Mouse (Mus musculus): ENCODE results near the gene Wfdc21. TPM values are rescaled to one million over a fixed set of nuclear protein-coding genes. Genes with fewer than 3 reads are reported as not detected.

Gene Wfdc21
- polyA plus RNA-seq, 1 experiment from 2014 or later, result not detected

Other genes with a start within 250 kb of the Wfdc21 start
- gene Heatr9, start 224.8 kb upstream of the Wfdc21 start, polyA plus RNA-seq (2016; fragmentation: Nextera tagmentation; extraction: Ambion mirVana), result not detected in 2 replicates
- gene Ccl5, start 216.4 kb upstream of the Wfdc21 start, polyA plus RNA-seq (2016; fragmentation: Nextera tagmentation; extraction: Ambion mirVana), result not detected in 2 replicates
- gene Ccl9, start 168.3 kb upstream of the Wfdc21 start, polyA plus RNA-seq (2016; fragmentation: Nextera tagmentation; extraction: Ambion mirVana), result 0.56 and 0.81 TPM in 2 replicates
- 0.46 and 0.63 TPM in 2 replicates for gene Ccl6, start 153.9 kb upstream of the Wfdc21 start, polyA plus RNA-seq (2016; fragmentation: Nextera tagmentation; extraction: Ambion mirVana)
- not detected in 2 replicates for gene Rpl9-ps1, start 101.3 kb upstream of the Wfdc21 start, polyA plus RNA-seq (2016; fragmentation: Nextera tagmentation; extraction: Ambion mirVana)
- gene Ccl3, start 97.6 kb upstream of the Wfdc21 start, polyA plus RNA-seq (2016; fragmentation: Nextera tagmentation; extraction: Ambion mirVana), result 0.29 TPM in 1 of 2 replicates, not detected in the other
- gene Ccl4, start 84.4 kb upstream of the Wfdc21 start, polyA plus RNA-seq (2016; fragmentation: Nextera tagmentation; extraction: Ambion mirVana), result 0.46 and 1.0 TPM in 2 replicates
- 0.87 and 0.90 TPM in 2 replicates for gene Wfdc17, start 42.9 kb upstream of the Wfdc21 start, polyA plus RNA-seq (2016; fragmentation: Nextera tagmentation; extraction: Ambion mirVana)
- not detected in 2 replicates for gene Wfdc18, start 37.9 kb upstream of the Wfdc21 start, polyA plus RNA-seq (2016; fragmentation: Nextera tagmentation; extraction: Ambion mirVana)
- 30.4 and 30.8 TPM in 2 replicates for gene Heatr6, start 6.8 kb downstream of the Wfdc21 start, polyA plus RNA-seq (2016; fragmentation: Nextera tagmentation; extraction: Ambion mirVana)
- gene Hnf1b, start 103.1 kb downstream of the Wfdc21 start, polyA plus RNA-seq (2016; fragmentation: Nextera tagmentation; extraction: Ambion mirVana), result not detected in 2 replicates
- gene Ddx52, start 195.1 kb downstream of the Wfdc21 start, polyA plus RNA-seq (2016; fragmentation: Nextera tagmentation; extraction: Ambion mirVana), result 39.6 and 47.8 TPM in 2 replicates
- 7.7 and 8.6 TPM in 2 replicates for gene Synrg, start 217.5 kb downstream of the Wfdc21 start, polyA plus RNA-seq (2016; fragmentation: Nextera tagmentation; extraction: Ambion mirVana)

All from limb, embryonic 12.5 days (tissue).